Mouse (Mus musculus): Measurements from ENCODE around the gene Ap3b1.

- no peak for TF ChIP-seq CTCF (IDR thresholded peaks at IDR 0.05; ENCODE audit: low read depth, low read length)
- no peak for TF ChIP-seq POLR2A (IDR thresholded peaks at IDR 0.05; ENCODE audit: extremely low read depth, insufficient read depth, low read length)
Observed at GRCm38 (mm10) chr13:94445103-94445502, 86.3 kb downstream of the Ap3b1 start.

Data from liver, adult 2 months (tissue).